Mouse (Mus musculus) liver, adult 10 weeks (tissue): ENCODE results near the gene Ccer1. TPM values are rescaled to one million over a fixed set of nuclear protein-coding genes. Genes with fewer than 3 reads are reported as not detected.

Experiments
- polyA plus RNA-seq: library from polyadenylated mRNA; stranded (reverse); fragments of 350-450 nt; fragmentation: Illumina TruSeq; extraction: RNeasy Lipid Tissue Mini Kit (QIAGEN cat#74804); gene quantifications from one replicate; pipeline ENCODE4 v1.2.3, GENCODE M21; 2014; ENCODE audit warnings: low read depth, low replicate concordance

Ccer1 gene
- not detected for polyA plus RNA-seq

GRCm38 (mm10) chr10:97692913-97693312 lies at the start of gene Ccer1:
Ccer1 (plus strand) TSS chr10:97693059.

DNA sequence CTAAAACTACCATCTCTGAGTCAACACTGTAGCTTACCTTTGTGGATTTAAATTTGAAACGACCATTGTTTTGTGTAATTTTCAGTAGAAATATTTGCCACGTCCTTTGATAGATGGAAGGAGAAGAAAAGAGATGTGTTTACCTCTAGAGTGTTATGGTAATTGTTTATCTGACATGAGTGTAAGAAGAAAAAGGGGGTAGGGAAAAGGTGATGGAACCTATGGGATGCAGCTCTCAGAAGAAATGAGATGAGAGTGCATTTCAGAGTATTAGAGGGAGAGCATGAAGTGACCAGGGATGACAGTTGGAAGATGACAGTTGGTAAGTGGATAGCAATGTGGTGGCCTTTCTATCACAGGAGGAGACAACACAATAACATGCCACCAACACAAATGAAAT lies 49.1 kb upstream of the Ccer1 start, which contains the start of gene Epyc:
Gene Epyc, plus strand, starts transcription at position 301 of the 400 bp plus-strand sequence.

DNA sequence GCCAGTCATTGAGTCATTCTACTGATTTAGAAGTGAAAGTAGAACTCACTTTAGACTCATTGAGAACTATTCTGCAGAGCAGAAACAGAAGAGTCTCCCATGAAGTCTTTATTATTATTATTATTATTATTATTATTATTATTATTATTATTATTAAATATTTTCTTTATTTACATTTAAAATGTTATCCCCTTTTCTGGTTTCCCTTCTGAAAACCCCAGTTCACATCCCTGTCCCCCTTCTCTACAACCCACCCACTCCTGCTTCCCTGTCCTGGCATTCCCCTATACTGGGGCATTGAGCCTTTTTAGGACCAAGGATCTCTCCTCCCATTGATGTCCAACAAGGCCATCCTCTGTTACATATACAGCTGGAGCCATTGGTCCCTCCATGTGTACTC lies 33.8 kb downstream of the Ccer1 start, which contains the start of gene C030005K15Rik:
Gene C030005K15Rik, minus strand, starts transcription at position 101 of the 400 bp plus-strand sequence.

Other genes with a start within 250 kb of the Ccer1 start
- gene Dcn, start 213.4 kb upstream of the Ccer1 start, polyA plus RNA-seq: 326 TPM
- gene Lum, start 127.9 kb upstream of the Ccer1 start, polyA plus RNA-seq: 23.4 TPM
- gene Kera, start 86.2 kb upstream of the Ccer1 start, polyA plus RNA-seq: not detected
- not detected for gene Epyc, start 49.0 kb upstream of the Ccer1 start, polyA plus RNA-seq
- gene C030005K15Rik, start 33.7 kb downstream of the Ccer1 start, polyA plus RNA-seq: not detected